In the genomic region with DNA sequence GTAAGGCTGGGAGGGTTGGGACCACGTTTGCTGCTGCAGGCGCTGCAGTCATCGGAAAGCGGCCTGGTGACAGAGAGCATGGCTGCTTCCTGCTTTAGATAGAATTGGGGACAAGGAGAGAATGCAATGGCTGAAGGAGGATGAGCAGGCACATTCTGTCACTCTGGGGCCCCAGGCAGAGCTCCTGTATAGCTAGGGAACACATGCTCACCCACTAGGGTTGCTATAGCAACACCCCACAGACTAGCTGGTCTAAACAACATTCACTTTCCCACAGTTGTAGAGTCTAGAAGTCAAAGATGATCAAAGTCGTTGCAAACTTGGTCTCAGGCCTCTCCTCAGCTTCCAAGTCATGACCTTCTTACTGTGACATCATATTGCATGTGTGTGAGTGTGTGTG, we compare ENCODE assay signal across 17 mouse cellular contexts. TPM values are rescaled to one million over a fixed set of nuclear protein-coding genes. Genes with fewer than 3 reads are reported as not detected.
A peak's percentile ranks its signal among the peaks of the same experiment; 100 is the strongest.
DNase-seq lines count a peak whose midpoint lies in the region; ATAC-seq lines count a peak whose summit lies in the region.
"Had no signal": no experiment of that assay in that cellular context is flagged by ENCODE, and none has a peak within 500 bp of the region (broad histone marks: within the 10 kb centered on the region; RNA-seq: fewer than 3 reads in every experiment).

No protein-coding gene starts in this region.

- no peak overlapping the region for H3K27ac ChIP-seq in liver, embryonic 12.5 days
- H3K27ac ChIP-seq in kidney, embryonic 15.5 days, result no peak overlapping the region
- H3K27ac ChIP-seq: hindbrain, embryonic 13.5 days; limb, embryonic 10.5 days; liver, embryonic 15.5 days; macrophage; neural tube, embryonic 13.5 days had no signal

- no peak overlapping the region for H3K9ac ChIP-seq in liver, embryonic 12.5 days
- no peak overlapping the region for H3K9ac ChIP-seq in kidney, embryonic 15.5 days
- H3K9ac ChIP-seq: hindbrain, embryonic 13.5 days; liver, embryonic 15.5 days; neural tube, embryonic 13.5 days had no signal

- DNase-seq in left cerebral cortex, adult 11 months (ENCODE audit: low spot score), result peak; percentile 50
- DNase-seq in left cerebral cortex, postnatal 4 days, result no peak
- peak; percentile 16 to 30 for DNase-seq in frontal cortex, postnatal 10 days (ENCODE audit: low spot score in 2 of 2)
- peak; percentile 45 to 52 for DNase-seq in layer of hippocampus, postnatal 36 days
- DNase-seq in right cerebral cortex, postnatal 10 days (ENCODE audit: low spot score in 2 of 2), result peak; percentile 61 to 78
- DNase-seq in heart, postnatal 4 days, result no peak
- DNase-seq: adrenal gland, postnatal 10 days; kidney, adult 2 months had no signal

- H3K36me3 ChIP-seq in liver, embryonic 12.5 days, result no peaks in the 10 kb centered on the region
- no peaks in the 10 kb centered on the region for H3K36me3 ChIP-seq in kidney, embryonic 15.5 days
- H3K36me3 ChIP-seq: hindbrain, embryonic 13.5 days; limb, embryonic 10.5 days; liver, embryonic 15.5 days; neural tube, embryonic 13.5 days had no signal

- no peak overlapping the region for H3K4me3 ChIP-seq in liver, embryonic 12.5 days
- H3K4me3 ChIP-seq in kidney, embryonic 15.5 days (replicated peaks), result no peak overlapping the region
- H3K4me3 ChIP-seq: hindbrain, embryonic 13.5 days; limb, embryonic 10.5 days; liver, embryonic 15.5 days; neural tube, embryonic 13.5 days had no signal

- H3K27me3 ChIP-seq in liver, embryonic 12.5 days (replicated peaks), result no peaks in the 10 kb centered on the region
- no peaks in the 10 kb centered on the region for H3K27me3 ChIP-seq in kidney, embryonic 15.5 days
- H3K27me3 ChIP-seq: hindbrain, embryonic 13.5 days; liver, embryonic 15.5 days; neural tube, embryonic 13.5 days had no signal

- 66% methylated on average over 5 of the region's 5 CpGs for WGBS in liver, embryonic 12.5 days (ENCODE audit: insufficient replicate concordance)
- WGBS in kidney, embryonic 15.5 days, result 83% methylated on average over 5 of the region's 5 CpGs

- no peaks in the 10 kb centered on the region for H3K9me3 ChIP-seq in liver, embryonic 12.5 days (replicated peaks)
- no peaks in the 10 kb centered on the region for H3K9me3 ChIP-seq in kidney, embryonic 15.5 days (replicated peaks)
- H3K9me3 ChIP-seq: hindbrain, embryonic 13.5 days; liver, embryonic 15.5 days; neural tube, embryonic 13.5 days had no signal

- H3K4me2 ChIP-seq in liver, embryonic 12.5 days, result no peak overlapping the region
- no peak overlapping the region for H3K4me2 ChIP-seq in kidney, embryonic 15.5 days
- H3K4me2 ChIP-seq: hindbrain, embryonic 13.5 days; liver, embryonic 15.5 days; neural tube, embryonic 13.5 days had no signal

- intact Hi-C loops in left cerebral cortex, postnatal 4 days (cut with DNase I), result no loop called here

- H3K4me1 ChIP-seq in liver, embryonic 12.5 days, result no peaks in the 10 kb centered on the region
- 0 out of 2 replicates have a peak, but pooled peaks cover under 1% of the 10 kb centered on the region for H3K4me1 ChIP-seq in kidney, embryonic 15.5 days
- H3K4me1 ChIP-seq: limb, embryonic 10.5 days; liver, embryonic 15.5 days had no signal

- no peak for ATAC-seq in liver, embryonic 12.5 days
- no peak for ATAC-seq in kidney, embryonic 15.5 days (replicated peaks; ENCODE audit: low FRiP score)
- ATAC-seq: midbrain, embryonic 16.5 days; Patski had no signal

RNA-seq across cellular contexts. Expression of a gene that starts 29.9 kb away (rescaled TPM):
- 100 to 1,000 TPM; 561 to 611 TPM for total RNA-seq in left cerebral cortex, postnatal 4 days (2021)
- total RNA-seq in layer of hippocampus, postnatal 36 days (2021), result 100 to 1,000 TPM; 391 to 394 TPM
- 100 to 1,000 TPM; 702 to 730 TPM for total RNA-seq in heart, postnatal 4 days (2021)
- 241 and 251 TPM in 2 replicates for polyA plus RNA-seq in liver, embryonic 12.5 days (2016; fragmentation: Nextera tagmentation; extraction: Ambion mirVana)
- 231 and 320 TPM in 2 replicates for polyA plus RNA-seq in kidney, embryonic 15.5 days (2015; fragmentation: Nextera tagmentation; extraction: Ambion mirVana)

Comparison
In these comparisons a context has a peak if more than half of its experiments do, and no peak if none do; other contexts are left out.
1. DNase-seq: peak in left cerebral cortex, adult 11 months (single experiment), frontal cortex, postnatal 10 days (2 of 2), layer of hippocampus, postnatal 36 days (2 of 2) and right cerebral cortex, postnatal 10 days (2 of 2); none in left cerebral cortex, postnatal 4 days (single experiment) and heart, postnatal 4 days (single experiment).